Mouse (Mus musculus) kidney, embryonic 15.5 days (tissue): Measurements from ENCODE around the gene Il15ra. TPM values are rescaled to one million over a fixed set of nuclear protein-coding genes. Genes with fewer than 3 reads are reported as not detected.
"Not testable (repeated sequence)": the region's sequence is repeated elsewhere in the genome, so short reads cannot be mapped to it uniquely, and the experiment has no call there.

Experiments
- ATAC-seq: fragments of 200-750 bp; cut with Nextera tagmentation; replicated peaks from 2 replicates; pipeline ENCODE4 v1.8.0; 2017; ENCODE audit warnings: moderate TSS enrichment; ENCODE audit not compliant: low FRiP score
- H3K27ac ChIP-seq: fragments of 300-500 bp; sonication (generic); 2 replicates; pipeline ENCODE4 v1.5.1; 2015; ENCODE audit warnings: mild to moderate bottlenecking, inconsistent platforms
- H3K27me3 ChIP-seq: fragments of 300-500 bp; sonication (generic); 2 replicates; pipeline ENCODE4 v1.6.1; 2015; ENCODE audit warnings: inconsistent platforms
- H3K36me3 ChIP-seq: fragments of 300-500 bp; sonication (generic); 2 replicates; pipeline ENCODE4 v1.6.1; 2015; ENCODE audit warnings: inconsistent platforms
- H3K4me1 ChIP-seq: fragments of 300-500 bp; sonication (generic); 2 replicates; pipeline ENCODE4 v1.6.1; 2015; ENCODE audit warnings: inconsistent platforms
- H3K4me2 ChIP-seq: fragments of 300-500 bp; sonication (generic); 2 replicates; pipeline ENCODE4 v1.6.1; 2015; ENCODE audit warnings: moderate library complexity, mild to moderate bottlenecking, inconsistent platforms
- H3K4me3 ChIP-seq: fragments of 300-500 bp; sonication (generic); replicated peaks from 2 replicates; pipeline ENCODE4 v1.5.1; 2015; ENCODE audit warnings: mild to moderate bottlenecking, inconsistent platforms
- H3K9ac ChIP-seq: fragments of 300-500 bp; sonication (generic); 2 replicates; pipeline ENCODE4 v1.6.1; 2015; ENCODE audit warnings: mild to moderate bottlenecking, inconsistent platforms
- H3K9me3 ChIP-seq: fragments of 300-500 bp; sonication (generic); replicated peaks from 2 replicates; pipeline ENCODE4 v1.6.1; 2016; ENCODE audit warnings: inconsistent platforms
- WGBS: fragments of 180-500 bp; shearing (Covaris S2); methylation state at CpG from one replicate; pipeline ENCODE4 v1.1.7; 2015; ENCODE audit warnings: mixed read lengths; 5-methylcytosine and 5-hydroxymethylcytosine counted together
- polyA plus RNA-seq: library from polyadenylated mRNA; unstranded; fragments of >200 nt; fragmentation: Nextera tagmentation; extraction: Ambion mirVana; gene quantifications from 2 replicates; pipeline ENCODE4 v1.2.1, GENCODE M21; 2015

Gene Il15ra
- polyA plus RNA-seq, 1 experiment from 2014 or later: 2.2 TPM

DNA sequence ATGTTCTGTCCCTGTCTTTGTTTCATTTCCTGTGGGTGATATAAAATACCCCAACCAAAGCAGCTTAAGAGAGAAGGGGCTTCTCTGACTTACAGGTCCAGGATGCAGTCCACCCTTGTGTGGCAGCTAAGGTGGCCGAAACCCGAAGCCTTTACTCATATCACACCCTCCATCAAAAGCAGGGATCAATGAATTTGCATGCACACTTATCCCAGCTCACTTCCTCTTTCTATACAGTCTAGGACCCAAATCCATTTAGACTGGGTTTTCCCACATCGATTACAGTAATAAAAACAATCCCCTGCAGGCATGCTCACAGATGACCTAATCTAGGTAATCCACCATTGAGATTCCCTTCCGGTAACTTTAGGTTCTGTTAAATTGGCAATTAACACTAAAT lies 18.6 kb upstream of the Il15ra start:
- WGBS: 77% methylated on average over 4 of the region's 4 CpGs
- H3K4me3 ChIP-seq: no peak overlapping the region
- no peak overlapping the region for H3K9ac ChIP-seq
- no peak for ATAC-seq
- no peaks in the 10 kb centered on the region for H3K9me3 ChIP-seq
- H3K36me3 ChIP-seq: no peaks in the 10 kb centered on the region
- H3K4me2 ChIP-seq: no peak overlapping the region
- H3K4me1 ChIP-seq: no peaks in the 10 kb centered on the region
- H3K27ac ChIP-seq: no peak overlapping the region
- H3K27me3 ChIP-seq: no peaks in the 10 kb centered on the region

DNA sequence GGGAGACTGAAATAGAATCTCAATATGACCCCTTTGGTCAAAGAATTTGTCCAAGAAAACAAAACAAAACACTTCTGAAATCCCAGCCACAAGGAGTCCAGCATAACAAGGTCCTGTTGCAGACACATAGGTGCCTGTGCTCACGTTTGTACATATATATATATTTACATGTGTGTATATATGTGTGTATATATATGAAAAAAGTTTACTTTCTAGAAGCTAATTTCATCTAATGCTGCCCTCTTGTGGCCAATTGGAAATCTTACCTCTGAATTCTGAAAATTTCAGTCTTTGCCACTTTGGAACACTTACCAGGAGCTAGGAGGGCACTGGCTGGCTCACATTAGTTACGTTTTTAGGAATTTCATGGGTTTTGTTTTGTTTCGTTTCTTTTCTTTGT lies 17.7 kb upstream of the Il15ra start:
- WGBS: 24% methylated on average over 3 of the region's 3 CpGs
- H3K9ac ChIP-seq: no peak overlapping the region
- no peak for ATAC-seq
- H3K4me3 ChIP-seq: no peak overlapping the region
- H3K27me3 ChIP-seq: no peaks in the 10 kb centered on the region
- H3K36me3 ChIP-seq: no peaks in the 10 kb centered on the region
- no peaks in the 10 kb centered on the region for H3K4me1 ChIP-seq
- no peak overlapping the region for H3K4me2 ChIP-seq
- no peaks in the 10 kb centered on the region for H3K9me3 ChIP-seq
- H3K27ac ChIP-seq: no peak overlapping the region

DNA sequence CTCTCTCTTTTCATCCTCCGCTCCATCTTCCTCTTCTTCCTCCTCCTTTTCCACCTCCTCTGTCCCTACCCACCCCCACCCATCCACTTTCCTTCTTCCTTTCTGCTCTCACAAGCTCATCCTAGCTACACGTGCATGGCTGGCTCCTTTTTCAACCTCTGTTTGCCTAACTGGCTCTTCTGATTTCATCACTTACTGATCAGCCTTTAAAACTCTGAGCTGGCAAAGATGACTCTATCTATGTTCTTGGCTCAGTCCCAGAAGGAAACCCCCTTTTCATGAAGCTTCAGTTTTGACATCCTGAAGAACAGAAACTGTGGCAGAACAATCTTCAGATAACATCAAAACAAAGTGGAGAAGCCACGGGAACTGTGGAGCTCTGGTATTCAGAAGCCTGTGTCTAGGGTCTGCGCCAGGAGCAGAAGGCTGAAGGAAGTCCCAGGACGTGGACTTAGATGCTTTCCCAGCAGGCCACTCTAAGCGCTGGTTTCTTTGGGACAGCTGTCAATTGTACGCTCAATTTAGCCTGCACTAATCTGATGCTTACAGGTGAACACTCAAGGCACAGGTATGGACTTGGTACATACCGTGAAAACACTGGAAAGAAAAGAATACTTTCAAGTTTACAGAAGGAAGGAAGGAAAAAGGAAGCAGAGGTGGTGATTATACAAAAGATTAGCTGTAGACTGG lies 14.7 kb upstream of the Il15ra start:
- Histone ChIP-seq H3K4me2 (no peak overlapping the region), H3K9ac (no peak overlapping the region), H3K9me3 (no peaks in the 10 kb centered on the region), H3K4me1 (no peaks in the 10 kb centered on the region), H3K27ac (no peak overlapping the region), H3K36me3 (no peaks in the 10 kb centered on the region), H3K4me3 (no peak overlapping the region), H3K27me3 (no peaks in the 10 kb centered on the region)
- WGBS: 66% methylated on average over 8 of the region's 8 CpGs
- ATAC-seq: no peak

- Histone ChIP-seq H3K4me3 (no peak overlapping the region), H3K4me1 (no peaks in the 10 kb centered on the region), H3K27me3 (no peaks in the 10 kb centered on the region), H3K27ac (no peak overlapping the region), H3K9me3 (no peaks in the 10 kb centered on the region), H3K9ac (no peak overlapping the region), H3K4me2 (no peak overlapping the region), H3K36me3 (no peaks in the 10 kb centered on the region)
- ATAC-seq: no peak
- WGBS: 91% methylated on average over 4 of the region's 4 CpGs
These were observed 11.7 kb upstream of the Il15ra start for GRCm38 (mm10) chr2:11693352-11693751.

- Histone ChIP-seq H3K36me3 (no peaks in the 10 kb centered on the region), H3K9ac (no peak overlapping the region), H3K4me2 (no peak overlapping the region), H3K27ac (no peak overlapping the region), H3K4me1 (no peaks in the 10 kb centered on the region), H3K9me3 (no peaks in the 10 kb centered on the region), H3K27me3 (no peaks in the 10 kb centered on the region), H3K4me3 (no peak overlapping the region)
- WGBS: 78% methylated on average over 2 of the region's 2 CpGs
- ATAC-seq: no peak
These were observed 11.0 kb upstream of the Il15ra start for GRCm38 (mm10) chr2:11694104-11694503.

DNA sequence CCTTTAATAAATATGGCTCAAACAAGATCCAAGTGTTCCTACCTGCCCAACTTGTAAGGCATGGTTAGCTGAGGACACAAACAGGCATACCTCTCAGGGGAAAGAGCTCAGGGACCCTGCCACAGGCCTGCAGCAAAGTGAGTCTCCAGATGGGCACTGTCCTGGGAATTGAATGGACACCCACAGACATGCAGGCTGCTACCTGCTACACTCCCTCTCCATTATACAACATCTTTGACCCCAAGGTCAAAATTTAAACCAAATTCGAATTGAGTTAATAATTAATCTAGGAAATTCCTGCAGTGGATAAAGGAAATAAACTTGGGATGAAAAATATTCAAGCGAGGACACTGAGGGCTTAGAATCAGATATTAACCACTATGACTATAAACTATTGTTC lies 9.2 kb upstream of the Il15ra start:
- Histone ChIP-seq H3K36me3 (no peaks in the 10 kb centered on the region), H3K27me3 (no peaks in the 10 kb centered on the region), H3K4me1 (no peaks in the 10 kb centered on the region), H3K9me3 (no peaks in the 10 kb centered on the region), H3K4me3 (no peak overlapping the region), H3K4me2 (no peak overlapping the region), H3K27ac (no peak overlapping the region), H3K9ac (no peak overlapping the region)
- WGBS: 66% methylated on average over 2 of the region's 2 CpGs
- ATAC-seq: no peak

GRCm38 (mm10) chr2:11698994-11699393 lies 6.1 kb upstream of the Il15ra start:
- Histone ChIP-seq H3K4me2 (no peak overlapping the region), H3K9me3 (no peaks in the 10 kb centered on the region), H3K4me1 (no peaks in the 10 kb centered on the region), H3K36me3 (no peaks in the 10 kb centered on the region), H3K27ac (no peak overlapping the region), H3K9ac (no peak overlapping the region), H3K27me3 (peaks cover 5% of the 10 kb centered on the region), H3K4me3 (no peak overlapping the region)
- WGBS: 42% methylated on average over 5 of the region's 5 CpGs
- no peak for ATAC-seq

DNA sequence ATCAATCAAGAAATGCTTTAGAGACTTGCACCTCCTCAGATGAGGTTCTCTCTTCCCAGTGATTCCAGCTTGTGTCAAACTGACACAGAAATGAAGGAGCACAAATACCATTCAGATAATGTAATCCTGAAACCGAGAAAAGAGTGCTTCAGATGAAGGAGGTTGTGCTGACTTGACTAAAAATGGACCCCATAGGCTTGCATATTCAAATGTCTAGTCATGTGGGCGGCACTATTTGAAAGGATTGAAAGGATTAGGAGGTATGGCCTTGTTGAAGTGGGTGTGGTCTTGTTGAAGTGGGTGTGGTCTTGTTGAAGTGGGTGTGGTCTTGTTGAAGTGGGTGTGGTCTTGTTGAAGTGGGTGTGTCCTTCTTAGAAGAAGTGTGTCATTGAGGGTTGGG lies 5.2 kb upstream of the Il15ra start:
- Histone ChIP-seq H3K36me3 (no peaks in the 10 kb centered on the region), H3K9ac (no peak overlapping the region), H3K4me3 (no peak overlapping the region), H3K4me1 (no peaks in the 10 kb centered on the region), H3K27me3 (peaks cover 12% of the 10 kb centered on the region), H3K27ac (no peak overlapping the region), H3K9me3 (no peaks in the 10 kb centered on the region), H3K4me2 (no peak overlapping the region)
- WGBS: 85% methylated on average over 2 of the region's 2 CpGs
- no peak for ATAC-seq

DNA sequence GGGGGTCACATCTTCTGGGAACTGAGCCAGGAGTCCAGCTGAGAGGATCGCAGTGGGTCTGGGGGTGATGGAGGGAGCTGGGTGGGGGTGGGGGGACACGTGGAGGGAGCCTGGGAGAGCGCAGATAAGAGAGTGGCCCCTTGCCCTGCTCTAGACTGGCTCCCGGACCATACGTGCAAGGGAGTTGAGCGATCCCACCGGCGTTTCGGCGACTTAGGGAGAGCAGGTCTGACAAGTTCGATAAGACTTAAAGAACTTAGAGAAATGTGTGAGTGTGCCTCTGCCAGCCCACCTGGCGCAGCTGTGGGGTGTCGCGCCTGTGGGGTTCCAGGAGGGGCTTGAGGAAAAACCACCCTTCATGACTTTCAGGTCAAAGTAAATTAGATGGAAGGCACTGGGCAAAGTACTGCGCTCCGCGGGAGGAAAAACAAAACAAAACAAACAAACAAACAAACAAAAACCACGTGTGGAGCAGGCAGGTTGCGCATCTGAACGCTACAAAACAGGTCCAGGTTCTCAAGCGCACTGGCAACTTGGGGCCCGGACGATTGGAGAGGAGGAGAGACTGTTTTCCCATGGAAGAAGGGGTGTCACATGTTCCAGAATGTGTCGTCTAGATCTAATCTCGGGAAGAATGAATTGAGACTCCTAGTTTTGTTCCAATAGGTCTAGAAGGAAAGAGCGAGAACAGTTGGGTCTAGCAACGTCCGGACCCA lies 1.1 kb downstream of the Il15ra start:
- no peaks in the 10 kb centered on the region for H3K36me3 ChIP-seq
- H3K9ac ChIP-seq: peak overlapping the region; percentile 56
- WGBS: 4% methylated on average over 28 of the region's 28 CpGs
- H3K4me3 ChIP-seq: peak overlapping the region; percentile 70
- peaks cover 13% of the 10 kb centered on the region for H3K4me1 ChIP-seq
- H3K27me3 ChIP-seq: peaks cover 40% of the 10 kb centered on the region
- ATAC-seq: peak; percentile 59
- H3K27ac ChIP-seq: no peak overlapping the region
- H3K4me2 ChIP-seq: peak overlapping the region; percentile 97
- H3K9me3 ChIP-seq: no peaks in the 10 kb centered on the region

- Histone ChIP-seq H3K4me3 (peak overlapping the region; percentile 70), H3K9ac (no peak overlapping the region), H3K4me2 (peak overlapping the region; percentile 97), H3K4me1 (peaks cover 13% of the 10 kb centered on the region), H3K27me3 (peaks cover 40% of the 10 kb centered on the region), H3K27ac (no peak overlapping the region), H3K36me3 (no peaks in the 10 kb centered on the region), H3K9me3 (no peaks in the 10 kb centered on the region)
- ATAC-seq: no peak
- WGBS: 40% methylated on average over 6 of the region's 6 CpGs
These were observed 1.6 kb downstream of the Il15ra start for GRCm38 (mm10) chr2:11706746-11707065.

GRCm38 (mm10) chr2:11708538-11708937 lies 3.4 kb downstream of the Il15ra start:
- Histone ChIP-seq H3K4me1 (peaks cover 13% of the 10 kb centered on the region), H3K4me2 (no peak overlapping the region), H3K27me3 (peaks cover 35% of the 10 kb centered on the region), H3K9ac (no peak overlapping the region), H3K4me3 (no peak overlapping the region), H3K9me3 (no peaks in the 10 kb centered on the region), H3K27ac (no peak overlapping the region), H3K36me3 (no peaks in the 10 kb centered on the region)
- 84% methylated on average over 5 of the region's 5 CpGs for WGBS
- ATAC-seq: no peak

DNA sequence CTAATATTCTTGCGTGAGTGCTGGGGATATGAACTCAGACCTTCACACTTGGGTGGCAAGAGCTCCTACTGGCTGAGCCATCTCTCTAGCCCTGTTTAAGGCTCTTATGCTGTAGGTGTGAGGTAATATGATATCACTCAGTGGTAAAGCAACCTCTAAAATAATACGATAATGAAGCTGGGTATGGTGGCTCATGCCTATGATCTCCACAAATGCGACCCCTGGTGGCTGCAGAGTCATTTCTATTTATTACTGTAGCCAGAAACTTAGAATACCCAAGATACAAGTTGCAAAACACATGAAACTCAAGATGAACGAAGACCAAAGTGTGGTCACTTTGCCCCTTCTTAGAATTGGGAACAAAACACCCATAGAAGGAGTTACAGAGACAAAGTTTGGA lies 5.0 kb downstream of the Il15ra start:
- H3K4me1 ChIP-seq: peaks cover 13% of the 10 kb centered on the region
- peaks cover 26% of the 10 kb centered on the region for H3K27me3 ChIP-seq
- not testable (repeated sequence) for H3K4me2 ChIP-seq, H3K9me3 ChIP-seq, H3K4me3 ChIP-seq, ATAC-seq, H3K9ac ChIP-seq, H3K27ac ChIP-seq, H3K36me3 ChIP-seq
- WGBS: 46% methylated on average over 4 of the region's 4 CpGs
